Mouse (Mus musculus) cerebellum, adult 2 months (tissue): ENCODE measurements at regions not wholly inside any gene's neighbourhood (a gene's known extent, or its start where the extent isn't known, plus 50 kb on each side); places are given as distances from the start of the nearest gene placed in this dataset.

Source experiments
- CTCF ChIP-seq: fragments of 200-500 bp; IDR thresholded peaks from 2 replicates; pipeline ENCODE4 v1.5.1; 2011; ENCODE audit warnings: low read depth, mild to moderate bottlenecking, control low read depth, low read length, moderate library complexity, borderline replicate concordance; ENCODE audit not compliant: insufficient read depth
- POLR2A ChIP-seq: fragments of 200-500 bp; IDR thresholded peaks from 2 replicates; pipeline ENCODE4 v1.6.1; 2011; ENCODE audit warnings: low read length, control low read depth, borderline replicate concordance; ENCODE audit not compliant: insufficient read depth

DNA sequence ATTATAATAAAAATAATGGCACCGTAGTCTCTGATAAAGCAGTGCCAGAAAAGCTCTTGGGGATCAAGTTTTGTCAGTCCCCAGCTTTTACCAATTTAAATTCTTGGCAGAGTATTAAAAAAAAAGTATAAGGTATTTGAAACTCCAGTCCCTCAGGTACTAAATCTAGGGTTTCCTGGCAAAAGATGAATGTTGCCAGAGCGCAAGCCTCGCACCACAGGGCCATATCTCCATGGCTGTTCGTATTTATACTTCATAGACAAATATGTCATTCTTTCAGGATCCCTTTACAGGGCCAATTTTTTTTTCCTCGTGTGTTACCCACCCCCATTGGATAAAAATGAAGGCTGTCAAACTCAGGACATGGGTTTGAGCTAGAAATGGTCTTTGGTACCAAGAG, 546.8 kb downstream of the Ccdc171 start:
- TF ChIP-seq CTCF (no peak), POLR2A (no peak)
